Comparison of ENCODE assay signal across 8 mouse cellular contexts in genomic region chr9:108111101-108111592, GRCm38 (mm10). TPM values are rescaled to one million over a fixed set of nuclear protein-coding genes. Genes with fewer than 3 reads are reported as not detected.
DNase-seq lines count a peak whose midpoint lies in the region; ATAC-seq and TF ChIP-seq lines count a peak whose summit lies in the region.

No protein-coding gene starts in this region.

- no peak overlapping the region for H3K27ac ChIP-seq in kidney, adult 2 months (ENCODE audit: insufficient read depth, low read depth, low read length)
- H3K27ac ChIP-seq in hindbrain, postnatal 0 days, result peak overlapping the region; percentile 56; the same call in 1 of the 2 replicates
- H3K27ac ChIP-seq in midbrain, embryonic 13.5 days, result no peak overlapping the region

- H3K36me3 ChIP-seq in kidney, adult 2 months (ENCODE audit: control insufficient read depth, insufficient read depth, low read length), result no peaks in the 10 kb centered on the region
- H3K36me3 ChIP-seq in hindbrain, postnatal 0 days (ENCODE audit: insufficient read depth, low read length), result peaks cover 24% of the 10 kb centered on the region
- H3K36me3 ChIP-seq in midbrain, embryonic 13.5 days, result peaks cover 94% of the 10 kb centered on the region

- H3K27me3 ChIP-seq in kidney, adult 2 months (replicated peaks; ENCODE audit: control insufficient read depth, insufficient read depth, low read length), result no peaks in the 10 kb centered on the region
- H3K27me3 ChIP-seq in hindbrain, postnatal 0 days (ENCODE audit: insufficient read depth, low read length), result no peaks in the 10 kb centered on the region
- no peaks in the 10 kb centered on the region for H3K27me3 ChIP-seq in midbrain, embryonic 13.5 days

- TF ChIP-seq CTCF in kidney, adult 2 months (conservative IDR thresholded peaks at IDR 0.05; ENCODE audit: insufficient read depth, insufficient read length, low read depth, low read length), result no peak
- no peak for TF ChIP-seq CTCF in hindbrain, postnatal 0 days (IDR thresholded peaks at IDR 0.05; ENCODE audit: low read depth)

- no peak for TF ChIP-seq POLR2A in kidney, adult 2 months (IDR thresholded peaks at IDR 0.05; ENCODE audit: low read depth, low read length)

- peak; percentile 16; the same call in 1 of the 2 replicates for ATAC-seq in hindbrain, postnatal 0 days
- peak; percentile 31 for ATAC-seq in midbrain, embryonic 13.5 days

- no peaks in the 10 kb centered on the region for H3K4me1 ChIP-seq in kidney, adult 2 months (ENCODE audit: control insufficient read depth, insufficient read depth, low read length)
- H3K4me1 ChIP-seq in hindbrain, postnatal 0 days (ENCODE audit: insufficient read depth, low read length), result peaks cover 6% of the 10 kb centered on the region
- H3K4me1 ChIP-seq in midbrain, embryonic 13.5 days (replicated peaks), result peaks cover 10% of the 10 kb centered on the region

- DNase-seq in kidney, adult 2 months, result no peak
- DNase-seq in kidney, postnatal 14 days, result no peak
- DNase-seq in embryo, embryonic 11 days, result peak; percentile 52
- DNase-seq in hindbrain, postnatal 0 days (ENCODE audit: low spot score), result peak; percentile 61
- no peak for DNase-seq in c-Kit-positive CD71-positive TER-119-positive erythroid progenitor cells, embryonic 14.5 days (ENCODE audit: low spot score)
- DNase-seq in frontal cortex, postnatal 36 days (ENCODE audit: low spot score in 2 of 2), result no peak
- DNase-seq in urinary bladder, postnatal 25 days (ENCODE audit: low spot score), result no peak

- H3K9me3 ChIP-seq in hindbrain, postnatal 0 days (ENCODE audit: low read length), result no peaks in the 10 kb centered on the region
- no peaks in the 10 kb centered on the region for H3K9me3 ChIP-seq in midbrain, embryonic 13.5 days

- peak overlapping the region; percentile 34 for H3K4me2 ChIP-seq in hindbrain, postnatal 0 days (ENCODE audit: low read depth, low read length)
- peak overlapping the region; percentile 32 for H3K4me2 ChIP-seq in midbrain, embryonic 13.5 days (replicated peaks)

- WGBS in kidney, adult 2 months, result 14% methylated on average over 22 of the region's 22 CpGs
- WGBS in hindbrain, postnatal 0 days, result 8% methylated on average over 22 of the region's 22 CpGs
- whole genome bisulfite sequencing in midbrain, embryonic 13.5 days, result 13% methylated on average over 22 of the region's 22 CpGs

- no peak overlapping the region; the same call in 1 of the 2 replicates for H3K9ac ChIP-seq in hindbrain, postnatal 0 days (replicated peaks; ENCODE audit: low read length)
- H3K9ac ChIP-seq in midbrain, embryonic 13.5 days (replicated peaks), result no peak overlapping the region; the same call in 1 of the 2 replicates

- peak overlapping the region; percentile 13; the same call in 1 of the 2 replicates for H3K4me3 ChIP-seq in kidney, adult 2 months (ENCODE audit: insufficient read depth, low read depth, low read length)
- no peak overlapping the region for H3K4me3 ChIP-seq in hindbrain, postnatal 0 days (ENCODE audit: low read length)
- no peak overlapping the region for H3K4me3 ChIP-seq in midbrain, embryonic 13.5 days (replicated peaks)

RNA-seq across cellular contexts. Expression of gene Apeh, which starts 16.7 kb away (rescaled TPM):
- 299 and 327 TPM in 2 replicates for polyA plus RNA-seq in kidney, adult 2 months (2012; rRNA removed)
- 47.8 and 53.3 TPM in 2 replicates for total RNA-seq in hindbrain, postnatal 0 days (2014; rRNA removed)
- 39.6 and 40.4 TPM in 2 replicates for polyA plus RNA-seq in hindbrain, postnatal 0 days (2015; fragmentation: Nextera tagmentation; extraction: Ambion mirVana)
- polyA plus RNA-seq in midbrain, embryonic 13.5 days (2015; fragmentation: Nextera tagmentation; extraction: Ambion mirVana), result 56.3 and 62.5 TPM in 2 replicates

RNA-seq across cellular contexts. Expression of gene Rnf123, which starts 28.0 kb away (rescaled TPM):
- polyA plus RNA-seq in kidney, adult 2 months (2012; rRNA removed), result 92.1 and 106 TPM in 2 replicates
- 59.0 and 60.4 TPM in 2 replicates for total RNA-seq in hindbrain, postnatal 0 days (2014; rRNA removed)
- polyA plus RNA-seq in hindbrain, postnatal 0 days (2015; fragmentation: Nextera tagmentation; extraction: Ambion mirVana), result 41.8 and 43.8 TPM in 2 replicates
- polyA plus RNA-seq in midbrain, embryonic 13.5 days (2015; fragmentation: Nextera tagmentation; extraction: Ambion mirVana), result 46.2 and 55.6 TPM in 2 replicates

RNA-seq across cellular contexts. Expression of gene Mst1, which starts 30.9 kb away (rescaled TPM):
- polyA plus RNA-seq in kidney, adult 2 months (2012; rRNA removed), result 0.31 and 0.39 TPM in 2 replicates
- total RNA-seq in hindbrain, postnatal 0 days (2014; rRNA removed), result 0.29 TPM in 1 of 2 replicates, not detected in the other
- not detected in 2 replicates for polyA plus RNA-seq in hindbrain, postnatal 0 days (2015; fragmentation: Nextera tagmentation; extraction: Ambion mirVana)
- polyA plus RNA-seq in midbrain, embryonic 13.5 days (2015; fragmentation: Nextera tagmentation; extraction: Ambion mirVana), result 0.11 and 0.23 TPM in 2 replicates

RNA-seq across cellular contexts. Expression of gene Amigo3, which starts 58.2 kb away (rescaled TPM):
- 1.2 and 1.3 TPM in 2 replicates for polyA plus RNA-seq in kidney, adult 2 months (2012; rRNA removed)
- total RNA-seq in hindbrain, postnatal 0 days (2014; rRNA removed), result 4.8 and 6.1 TPM in 2 replicates
- 1.8 and 2.1 TPM in 2 replicates for polyA plus RNA-seq in hindbrain, postnatal 0 days (2015; fragmentation: Nextera tagmentation; extraction: Ambion mirVana)
- polyA plus RNA-seq in midbrain, embryonic 13.5 days (2015; fragmentation: Nextera tagmentation; extraction: Ambion mirVana), result 3.0 and 3.3 TPM in 2 replicates

Comparison
In these comparisons a context has a peak if more than half of its experiments do, and no peak if none do; other contexts are left out.
1. DNase-seq: peak in embryo, embryonic 11 days (single experiment) and hindbrain, postnatal 0 days (single experiment); none in kidney, adult 2 months (single experiment), kidney, postnatal 14 days (single experiment), c-Kit-positive CD71-positive TER-119-positive erythroid progenitor cells, embryonic 14.5 days (single experiment), frontal cortex, postnatal 36 days (0 of 2) and urinary bladder, postnatal 25 days (single experiment).